Mouse (Mus musculus) adrenal gland, adult 18-20 months (tissue): ENCODE results near the gene Epb41l2. TPM values are rescaled to one million over a fixed set of nuclear protein-coding genes. Genes with fewer than 3 reads are reported as not detected.

ENCODE experiments used
- DNase-seq, 2 experiments: peaks; one replicate each; pipeline ENCODE4 v3.0.0; 2021 to 2022; ENCODE audit warnings: low spot score in 2 of 2
- total RNA-seq, 2 experiments: library from RNA; stranded (reverse); gene quantifications; 1 replicate in 1 of 2; 2 replicates in 1 of 2; pipeline ENCODE4 v1.2.3; 2021

The Epb41l2 gene
- total RNA-seq, 2 experiments from 2014 or later = 49.6 to 94.7 TPM

GRCm38 (mm10) chr10:25397767-25398690 is 38.4 kb downstream of the Epb41l2 start:
- DNase-seq = no peak

- DNase-seq = no peak
Measured at GRCm38 (mm10) chr10:25399016-25399415, 39.4 kb downstream of the Epb41l2 start.

GRCm38 (mm10) chr10:25400076-25400475 is 40.5 kb downstream of the Epb41l2 start:
- no peak for DNase-seq

GRCm38 (mm10) chr10:25400646-25401045 is 41.0 kb downstream of the Epb41l2 start:
- DNase-seq = no peak

GRCm38 (mm10) chr10:25401356-25401755 is 41.8 kb downstream of the Epb41l2 start:
- no peak for DNase-seq

GRCm38 (mm10) chr10:25402886-25403285 is 43.3 kb downstream of the Epb41l2 start:
- DNase-seq = no peak

GRCm38 (mm10) chr10:25403813-25404701 is 44.5 kb downstream of the Epb41l2 start:
- DNase-seq = no peak

GRCm38 (mm10) chr10:25404702-25405098 is 45.1 kb downstream of the Epb41l2 start:
- no peak for DNase-seq

GRCm38 (mm10) chr10:25405551-25405950 is 46.0 kb downstream of the Epb41l2 start:
- no peak for DNase-seq

- DNase-seq = no peak
Measured at GRCm38 (mm10) chr10:25406695-25407094, 47.1 kb downstream of the Epb41l2 start.

GRCm38 (mm10) chr10:25408136-25408650 is 48.6 kb downstream of the Epb41l2 start:
- DNase-seq = no peak

GRCm38 (mm10) chr10:25411836-25412373 is 52.3 kb downstream of the Epb41l2 start:
- DNase-seq = no peak

- no peak for DNase-seq
Measured at GRCm38 (mm10) chr10:25415188-25415717, 55.7 kb downstream of the Epb41l2 start.

- DNase-seq = no peak
Measured at GRCm38 (mm10) chr10:25416696-25417095, 57.1 kb downstream of the Epb41l2 start.

- DNase-seq = no peak
Measured at GRCm38 (mm10) chr10:25426058-25426457, 66.5 kb downstream of the Epb41l2 start.

- DNase-seq = no peak
Measured at GRCm38 (mm10) chr10:25426814-25427213, 67.2 kb downstream of the Epb41l2 start.

GRCm38 (mm10) chr10:25427523-25427922 is 67.9 kb downstream of the Epb41l2 start:
- DNase-seq = no peak

- no peak for DNase-seq
Measured at GRCm38 (mm10) chr10:25428658-25429057, 69.1 kb downstream of the Epb41l2 start.

- DNase-seq = no peak
Measured at GRCm38 (mm10) chr10:25429346-25429745, 69.7 kb downstream of the Epb41l2 start.

GRCm38 (mm10) chr10:25430862-25431261 is 71.3 kb downstream of the Epb41l2 start:
- DNase-seq = no peak

GRCm38 (mm10) chr10:25432351-25432750 is 72.8 kb downstream of the Epb41l2 start:
- DNase-seq = no peak
